Mouse (Mus musculus) T-cell, adult 2 months (primary cell): ENCODE data around the gene Cerkl.

ENCODE experiments used
- DNase-seq: peaks from one replicate; pipeline ENCODE4 v3.0.0; 2022; ENCODE audit warnings: low spot score

The Cerkl gene

DNA sequence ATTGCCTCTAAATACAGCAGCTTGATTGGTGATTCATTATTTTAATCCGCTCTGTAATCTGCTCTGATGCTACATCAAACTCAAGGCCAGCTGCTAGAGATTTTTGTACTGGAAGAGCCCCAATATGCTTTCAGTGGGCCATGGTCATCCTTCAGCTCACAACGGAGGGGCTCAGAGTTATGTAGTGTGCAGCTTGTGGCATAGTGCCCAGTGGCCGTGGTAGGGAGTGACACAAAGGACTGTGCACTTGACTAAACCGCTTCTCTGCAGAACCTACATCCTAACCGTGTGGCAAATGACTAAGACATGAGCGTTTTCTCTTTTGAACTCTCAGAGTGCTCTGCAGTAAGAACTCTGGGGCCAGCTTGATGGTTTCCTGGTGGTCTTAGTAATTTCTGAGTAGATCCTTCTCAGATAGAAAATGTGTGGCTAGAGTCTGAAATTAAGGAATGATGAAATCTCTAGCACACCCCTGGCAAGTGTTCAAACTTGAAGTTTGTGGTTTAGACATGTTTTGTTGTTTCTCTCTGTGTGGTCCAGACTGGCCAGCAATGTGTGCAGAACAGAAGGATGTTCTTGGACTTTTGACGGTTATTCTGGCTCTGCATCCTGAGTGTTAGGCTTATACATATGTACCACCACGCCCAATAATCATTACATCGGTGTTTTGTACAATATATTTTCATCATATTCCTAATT, 140.3 kb downstream of the Cerkl start:
- no peak for DNase-seq

DNA sequence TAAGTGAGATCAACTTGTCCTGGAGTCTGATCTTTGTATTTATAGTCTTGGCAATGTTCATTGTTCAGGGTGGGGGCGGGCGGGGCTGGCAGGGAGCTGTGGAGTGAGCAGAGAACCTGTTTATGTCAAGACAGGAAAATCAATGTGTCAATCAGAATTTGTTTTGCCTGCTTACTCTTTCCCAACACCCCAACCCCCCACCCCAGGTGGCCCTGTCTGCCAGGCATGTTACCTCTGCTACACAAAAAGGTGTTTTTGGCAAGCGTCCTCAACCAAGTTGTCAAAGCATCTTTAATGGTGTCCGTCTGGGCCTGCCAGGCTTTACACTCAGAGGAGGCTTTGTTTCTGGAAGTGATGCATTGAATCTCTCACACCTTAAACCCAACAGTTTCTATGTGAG, 141.5 kb downstream of the Cerkl start:
- no peak for DNase-seq

DNA sequence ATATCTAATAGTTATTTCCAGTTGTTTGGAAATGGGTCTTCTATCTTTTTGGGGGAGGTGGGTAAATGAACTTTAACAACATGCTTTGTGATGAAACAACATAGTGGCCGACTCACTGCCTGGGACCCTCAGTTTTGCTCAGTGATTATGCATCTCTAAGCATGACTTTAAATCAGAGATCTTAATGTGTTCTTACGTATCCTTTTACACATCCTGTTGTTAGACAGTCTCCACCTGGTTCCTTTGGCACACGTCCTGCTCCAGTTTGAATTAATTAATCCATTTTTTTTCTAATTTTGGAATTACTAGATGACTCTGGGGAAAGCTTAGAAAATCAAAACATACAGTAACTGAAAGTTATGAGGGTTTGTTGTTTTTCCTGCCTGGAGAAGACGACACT, 144.1 kb downstream of the Cerkl start:
- no peak for DNase-seq

DNA sequence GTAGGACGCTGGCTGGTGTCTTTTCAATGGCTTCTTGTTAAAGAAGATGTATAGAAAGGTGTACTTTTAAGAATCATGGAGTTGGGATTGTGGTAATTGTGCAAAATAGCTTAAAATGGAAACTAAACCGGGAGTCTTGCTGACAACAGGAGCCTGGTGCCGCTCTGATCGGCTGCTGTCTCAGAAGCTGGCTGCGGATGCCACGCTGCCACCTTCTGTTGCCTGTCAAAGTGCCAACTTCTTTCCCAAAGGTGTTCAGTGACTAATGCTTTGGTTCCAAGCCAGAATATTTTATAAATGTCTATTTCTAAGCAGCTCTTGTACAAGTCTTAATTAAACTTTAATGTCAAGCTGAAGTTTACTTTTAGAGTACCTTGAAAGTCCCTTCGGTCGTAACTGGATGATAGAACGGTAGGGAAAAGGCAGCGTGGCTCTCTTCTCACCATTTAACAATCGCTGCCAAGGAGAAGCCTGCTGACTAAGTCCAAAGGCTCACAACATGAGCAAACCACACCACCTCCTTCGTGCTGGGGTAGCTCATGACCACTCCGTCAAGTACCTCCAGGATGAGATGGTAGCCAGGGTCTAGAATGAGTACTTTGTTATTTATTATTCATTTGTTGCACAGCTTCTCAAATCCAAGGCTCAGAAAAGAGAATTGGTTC, 147.0 kb downstream of the Cerkl start:
- no peak for DNase-seq

DNA sequence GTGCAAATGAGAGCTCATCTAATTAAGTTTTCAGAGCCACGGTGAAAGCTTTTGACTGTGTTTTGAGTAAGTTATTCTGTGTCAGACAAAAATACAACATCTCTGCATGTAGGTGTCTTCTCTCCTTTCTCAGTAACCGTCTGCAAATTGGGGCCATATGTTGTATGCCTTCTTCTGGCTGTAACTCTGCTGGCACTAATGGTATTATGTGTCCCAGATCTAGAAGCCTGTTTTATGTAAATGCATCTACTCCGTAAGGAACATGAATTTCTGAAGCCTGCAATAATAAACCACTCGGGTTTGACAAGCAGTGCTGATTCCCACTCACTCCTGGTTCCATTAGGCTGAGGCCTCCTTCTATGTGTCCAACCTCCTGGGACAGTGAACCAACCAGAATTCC, 149.0 kb downstream of the Cerkl start:
- DNase-seq: no peak

DNA sequence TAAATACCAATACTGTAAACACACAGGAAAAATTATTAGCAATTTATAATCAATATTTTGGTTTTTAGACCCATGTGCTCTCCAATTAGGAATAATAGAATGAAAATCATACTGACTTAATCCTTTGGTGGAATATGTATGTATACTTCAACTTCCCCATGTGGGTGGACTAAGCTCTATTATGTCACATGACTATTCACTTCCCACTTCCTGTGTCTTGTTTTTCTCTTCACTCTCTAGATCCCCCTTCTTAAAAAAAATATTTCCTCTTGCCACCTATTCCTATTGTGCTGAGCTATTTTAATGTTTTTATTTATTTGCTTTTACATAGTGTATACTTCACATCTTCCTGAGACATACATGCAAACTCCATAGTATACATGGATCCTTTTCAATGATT, 154.2 kb downstream of the Cerkl start:
- no peak for DNase-seq

DNA sequence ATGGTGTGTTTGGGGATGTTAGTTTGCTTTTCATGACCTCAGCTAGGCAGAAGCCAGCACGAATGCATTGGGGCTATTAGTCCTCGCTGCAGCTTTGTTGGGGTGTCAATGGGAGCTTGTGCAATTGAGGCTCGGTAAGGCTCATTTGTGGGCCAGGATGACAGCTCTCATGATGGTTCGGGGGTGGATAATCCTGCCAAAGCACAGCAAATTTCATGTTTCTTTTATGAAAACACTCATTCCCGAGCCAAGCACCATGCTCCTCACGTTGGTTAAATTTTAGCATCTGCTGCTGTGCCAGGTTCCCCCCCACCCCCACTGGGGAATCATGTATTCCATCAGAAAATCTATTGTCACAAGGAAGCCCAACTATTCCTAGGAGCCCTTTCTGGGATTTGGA, 164.2 kb downstream of the Cerkl start:
- DNase-seq: no peak

DNA sequence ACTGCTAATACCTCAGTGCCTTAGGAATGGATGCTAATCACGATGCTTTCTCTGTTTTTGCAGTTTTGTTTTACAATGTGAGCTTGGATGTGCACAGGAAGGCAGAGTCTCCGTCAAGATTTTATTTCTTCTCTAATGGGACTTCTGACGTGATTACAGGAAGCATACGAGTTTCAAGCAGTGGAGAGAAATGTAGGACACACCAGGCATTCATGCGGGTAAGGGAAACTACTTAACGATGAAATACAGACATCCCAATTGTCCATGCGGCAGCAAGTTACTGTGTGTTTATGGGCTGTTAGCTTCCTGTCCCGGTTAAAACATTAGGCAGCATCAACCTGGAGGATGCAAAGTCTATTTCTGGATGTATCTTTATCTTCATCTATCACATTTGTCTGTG, 164.7 kb downstream of the Cerkl start:
- DNase-seq: no peak

DNA sequence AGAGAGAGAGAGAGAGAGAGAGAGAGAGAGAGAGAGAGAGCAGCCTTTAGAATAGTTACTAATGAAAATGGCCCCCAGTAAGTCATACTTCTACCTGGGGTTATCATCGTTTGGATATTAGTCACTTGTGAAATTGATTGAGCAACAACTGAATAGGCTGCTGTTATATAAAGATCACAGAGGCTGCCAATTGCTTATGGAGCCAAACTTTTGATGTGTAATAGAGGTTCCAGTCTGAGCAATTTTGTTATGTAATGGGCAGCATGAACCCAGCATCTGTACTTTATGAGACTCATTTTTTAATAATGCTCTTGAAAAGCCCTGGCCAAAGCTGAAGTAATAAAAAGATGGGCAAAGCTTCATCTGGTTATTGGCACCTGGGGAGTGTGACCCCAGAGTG, 166.4 kb downstream of the Cerkl start:
- DNase-seq: no peak

DNA sequence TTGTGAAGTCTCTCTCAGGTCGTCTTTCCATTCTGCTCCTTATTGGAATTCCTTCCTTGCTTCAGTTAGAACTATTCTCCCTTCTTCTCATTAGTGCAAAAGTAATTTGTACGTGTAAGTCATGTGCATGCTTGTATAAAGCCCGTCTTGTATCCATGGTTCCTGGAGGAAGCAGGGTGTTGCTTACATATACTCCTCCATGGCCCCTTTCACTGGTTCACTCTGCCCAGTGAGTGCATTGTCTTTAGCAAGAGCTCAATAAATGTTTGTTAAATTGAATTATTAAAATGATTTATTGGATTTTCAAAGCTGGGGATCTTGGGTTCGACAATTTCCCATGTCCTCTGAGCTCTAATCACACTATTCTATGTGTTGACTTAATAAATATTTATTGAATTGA, 172.4 kb downstream of the Cerkl start:
- DNase-seq: no peak
